Mouse (Mus musculus): Measurements from ENCODE around the gene Gatad2b. TPM values are rescaled to one million over a fixed set of nuclear protein-coding genes. Genes with fewer than 3 reads are reported as not detected.

Gatad2b gene
- polyA plus RNA-seq, 1 experiment: 15.1 TPM

- Histone ChIP-seq H3K27me3 (ENCODE audit: control insufficient read depth, insufficient read depth, low read length) (no peaks in the 10 kb centered on the region), H3K27ac (ENCODE audit: insufficient read depth, low read depth, low read length) (no peak overlapping the region), H3K4me1 (ENCODE audit: control insufficient read depth, insufficient read depth, insufficient read length, low read length) (no peaks in the 10 kb centered on the region), H3K36me3 (ENCODE audit: control insufficient read depth, insufficient read depth, low read length) (peaks cover 36% of the 10 kb centered on the region), H3K4me3 (ENCODE audit: low read depth, low read length) (no peak overlapping the region)
- WGBS: 98% methylated on average over 4 of the region's 4 CpGs
- TF ChIP-seq CTCF (IDR thresholded peaks at IDR 0.05; ENCODE audit: extremely low read depth, insufficient read length, insufficient replicate concordance, low read depth, low read length) (no peak), POLR2A (IDR thresholded peaks at IDR 0.05; ENCODE audit: low read depth, low read length) (no peak)
These were observed 54.9 kb downstream of the Gatad2b start for GRCm38 (mm10) chr3:90347847-90348246.

GRCm38 (mm10) chr3:90357959-90358358 is 65.0 kb downstream of the Gatad2b start:
- WGBS: 88% methylated on average over 7 of the region's 7 CpGs
- Histone ChIP-seq H3K4me1 (ENCODE audit: control insufficient read depth, insufficient read depth, insufficient read length, low read length) (no peaks in the 10 kb centered on the region), H3K36me3 (ENCODE audit: control insufficient read depth, insufficient read depth, low read length) (peaks cover 52% of the 10 kb centered on the region), H3K27ac (ENCODE audit: insufficient read depth, low read depth, low read length) (no peak overlapping the region), H3K27me3 (ENCODE audit: control insufficient read depth, insufficient read depth, low read length) (no peaks in the 10 kb centered on the region), H3K4me3 (ENCODE audit: low read depth, low read length) (no peak overlapping the region)
- no peak for TF ChIP-seq POLR2A (IDR thresholded peaks at IDR 0.05; ENCODE audit: low read depth, low read length)
- TF ChIP-seq CTCF (IDR thresholded peaks at IDR 0.05; ENCODE audit: extremely low read depth, insufficient read length, insufficient replicate concordance, low read depth, low read length): no peak

- H3K36me3 ChIP-seq (ENCODE audit: control insufficient read depth, insufficient read depth, low read length): peaks cover 42% of the 10 kb centered on the region
- TF ChIP-seq CTCF (IDR thresholded peaks at IDR 0.05; ENCODE audit: extremely low read depth, insufficient read length, insufficient replicate concordance, low read depth, low read length) (no peak), POLR2A (IDR thresholded peaks at IDR 0.05; ENCODE audit: low read depth, low read length) (no peak)
- WGBS: 77% methylated on average over 1 of the region's 1 CpGs
- H3K4me3 ChIP-seq (ENCODE audit: low read depth, low read length): no peak overlapping the region
- H3K27ac ChIP-seq (ENCODE audit: insufficient read depth, low read depth, low read length): no peak overlapping the region
- H3K4me1 ChIP-seq (ENCODE audit: control insufficient read depth, insufficient read depth, insufficient read length, low read length): no peaks in the 10 kb centered on the region
- H3K27me3 ChIP-seq (ENCODE audit: control insufficient read depth, insufficient read depth, low read length): no peaks in the 10 kb centered on the region
These were observed 66.3 kb downstream of the Gatad2b start for GRCm38 (mm10) chr3:90359230-90359629.

GRCm38 (mm10) chr3:90361476-90361875 is 68.5 kb downstream of the Gatad2b start:
- H3K4me1 ChIP-seq (ENCODE audit: control insufficient read depth, insufficient read depth, insufficient read length, low read length): peaks cover 6% of the 10 kb centered on the region; the same call in 1 of the 2 replicates
- no peak overlapping the region for H3K4me3 ChIP-seq (ENCODE audit: low read depth, low read length)
- H3K36me3 ChIP-seq (ENCODE audit: control insufficient read depth, insufficient read depth, low read length): peaks cover 23% of the 10 kb centered on the region
- WGBS: 76% methylated on average over 4 of the region's 4 CpGs
- no peak overlapping the region for H3K27ac ChIP-seq (ENCODE audit: insufficient read depth, low read depth, low read length)
- no peaks in the 10 kb centered on the region for H3K27me3 ChIP-seq (ENCODE audit: control insufficient read depth, insufficient read depth, low read length)
- TF ChIP-seq POLR2A (IDR thresholded peaks at IDR 0.05; ENCODE audit: low read depth, low read length) (no peak), CTCF (IDR thresholded peaks at IDR 0.05; ENCODE audit: extremely low read depth, insufficient read length, insufficient replicate concordance, low read depth, low read length) (no peak)

- Histone ChIP-seq H3K27me3 (ENCODE audit: control insufficient read depth, insufficient read depth, low read length) (no peaks in the 10 kb centered on the region), H3K27ac (ENCODE audit: insufficient read depth, low read depth, low read length) (no peak overlapping the region), H3K4me3 (ENCODE audit: low read depth, low read length) (no peak overlapping the region), H3K36me3 (ENCODE audit: control insufficient read depth, insufficient read depth, low read length) (peaks cover 16% of the 10 kb centered on the region), H3K4me1 (ENCODE audit: control insufficient read depth, insufficient read depth, insufficient read length, low read length) (peaks cover 13% of the 10 kb centered on the region; the same call in 1 of the 2 replicates)
- 61% methylated on average over 2 of the region's 2 CpGs for WGBS
- no peak for TF ChIP-seq POLR2A (IDR thresholded peaks at IDR 0.05; ENCODE audit: low read depth, low read length)
- TF ChIP-seq CTCF (IDR thresholded peaks at IDR 0.05; ENCODE audit: extremely low read depth, insufficient read length, insufficient replicate concordance, low read depth, low read length): no peak
These were observed 69.4 kb downstream of the Gatad2b start for GRCm38 (mm10) chr3:90362346-90362745.

GRCm38 (mm10) chr3:90367001-90367632 is 74.1 kb downstream of the Gatad2b start:
- Histone ChIP-seq H3K36me3 (ENCODE audit: control insufficient read depth, insufficient read depth, low read length) (no peaks in the 10 kb centered on the region), H3K27me3 (ENCODE audit: control insufficient read depth, insufficient read depth, low read length) (no peaks in the 10 kb centered on the region), H3K4me3 (ENCODE audit: low read depth, low read length) (no peak overlapping the region), H3K4me1 (ENCODE audit: control insufficient read depth, insufficient read depth, insufficient read length, low read length) (peaks cover 15% of the 10 kb centered on the region; the same call in 1 of the 2 replicates), H3K27ac (ENCODE audit: insufficient read depth, low read depth, low read length) (peak overlapping the region; percentile 48)
- 55% methylated on average over 5 of the region's 5 CpGs for WGBS
- TF ChIP-seq CTCF (IDR thresholded peaks at IDR 0.05; ENCODE audit: extremely low read depth, insufficient read length, insufficient replicate concordance, low read depth, low read length): no peak
- TF ChIP-seq POLR2A (IDR thresholded peaks at IDR 0.05; ENCODE audit: low read depth, low read length): no peak

GRCm38 (mm10) chr3:90369041-90369440 is 76.1 kb downstream of the Gatad2b start:
- H3K27me3 ChIP-seq (ENCODE audit: control insufficient read depth, insufficient read depth, low read length): no peaks in the 10 kb centered on the region
- TF ChIP-seq CTCF (IDR thresholded peaks at IDR 0.05; ENCODE audit: extremely low read depth, insufficient read length, insufficient replicate concordance, low read depth, low read length) (no peak), POLR2A (IDR thresholded peaks at IDR 0.05; ENCODE audit: low read depth, low read length) (no peak)
- H3K4me3 ChIP-seq (ENCODE audit: low read depth, low read length): no peak overlapping the region
- H3K27ac ChIP-seq (ENCODE audit: insufficient read depth, low read depth, low read length): no peak overlapping the region
- peaks cover 15% of the 10 kb centered on the region; the same call in 1 of the 2 replicates for H3K4me1 ChIP-seq (ENCODE audit: control insufficient read depth, insufficient read depth, insufficient read length, low read length)
- 49% methylated on average over 2 of the region's 2 CpGs for WGBS
- H3K36me3 ChIP-seq (ENCODE audit: control insufficient read depth, insufficient read depth, low read length): no peaks in the 10 kb centered on the region
